Mouse (Mus musculus): Measurements from ENCODE around the gene Tnnc2.

GRCm38 (mm10) chr2:164773989-164774364 lies 5.8 kb downstream of the Tnnc2 start:
- TF ChIP-seq CTCF (IDR thresholded peaks at IDR 0.05; ENCODE audit: insufficient read depth, low read length) (no peak), POLR2A (IDR thresholded peaks at IDR 0.05; ENCODE audit: borderline replicate concordance, extremely low read depth, low read depth, low read length) (no peak)

Measured in lung, adult 2 months (tissue).